Mouse (Mus musculus): ENCODE measurements around the gene Lims1.

Lims1 gene

DNA sequence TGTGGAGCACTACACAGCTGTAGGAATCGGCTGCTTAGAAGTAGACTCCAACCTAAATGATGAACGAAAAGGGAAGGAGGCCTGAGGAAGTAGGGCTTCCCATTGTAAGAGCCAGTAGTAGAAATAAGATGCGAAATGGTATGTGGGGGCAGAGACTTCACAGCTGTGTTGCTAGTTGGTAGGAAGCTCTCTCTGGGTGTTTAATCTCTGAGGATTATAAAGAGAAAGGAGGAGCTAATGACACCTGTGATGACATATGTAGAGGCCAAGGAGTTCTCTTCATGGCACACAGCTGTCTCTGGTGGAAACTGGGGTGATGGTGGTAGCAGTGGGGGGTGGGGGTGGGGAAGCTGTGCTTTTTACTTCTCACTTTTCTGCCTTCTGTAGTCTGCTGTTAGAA is 27.3 kb downstream of the Lims1 start:
- DNase-seq (ENCODE audit: low spot score) = no peak

DNA sequence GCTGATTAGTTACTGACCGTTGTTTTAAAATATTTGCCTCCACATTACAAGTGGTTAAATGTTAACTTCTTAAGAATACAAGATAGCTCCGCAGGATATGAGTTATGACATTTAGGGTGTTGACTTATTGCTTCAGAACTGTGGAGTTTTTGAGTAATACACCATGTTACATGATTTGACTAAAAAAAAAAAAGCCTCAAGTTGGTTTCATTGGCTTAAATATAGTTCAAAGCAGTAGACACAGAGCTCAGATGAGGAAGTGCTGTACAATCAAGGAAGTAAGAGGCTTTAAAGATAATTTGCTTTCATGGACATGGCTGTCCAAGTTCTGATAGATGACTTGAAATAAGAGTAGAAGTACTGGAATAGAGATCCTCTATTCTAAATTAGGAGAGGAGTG is 28.4 kb downstream of the Lims1 start:
- no peak for DNase-seq (ENCODE audit: low spot score)

DNA sequence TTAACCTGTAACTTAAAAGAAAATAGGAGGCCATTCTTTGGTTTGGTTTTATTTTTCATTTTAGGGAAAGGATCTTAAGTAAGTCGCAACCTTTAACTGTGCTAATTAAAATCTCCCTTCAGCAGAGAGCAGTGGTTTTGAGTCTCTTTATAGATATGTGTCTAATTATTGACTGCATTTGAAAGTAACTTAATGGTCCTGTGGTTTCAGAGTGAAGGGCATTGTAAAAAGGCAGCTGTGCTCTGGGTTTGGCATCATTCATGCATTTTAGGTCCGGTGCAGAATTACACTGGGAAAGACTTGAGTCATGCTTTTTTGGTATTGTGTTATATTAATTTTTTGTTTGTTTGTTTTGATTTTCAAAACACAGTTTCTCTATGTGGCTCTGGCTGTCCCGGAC is 29.1 kb downstream of the Lims1 start:
- no peak for DNase-seq (ENCODE audit: low spot score)

DNA sequence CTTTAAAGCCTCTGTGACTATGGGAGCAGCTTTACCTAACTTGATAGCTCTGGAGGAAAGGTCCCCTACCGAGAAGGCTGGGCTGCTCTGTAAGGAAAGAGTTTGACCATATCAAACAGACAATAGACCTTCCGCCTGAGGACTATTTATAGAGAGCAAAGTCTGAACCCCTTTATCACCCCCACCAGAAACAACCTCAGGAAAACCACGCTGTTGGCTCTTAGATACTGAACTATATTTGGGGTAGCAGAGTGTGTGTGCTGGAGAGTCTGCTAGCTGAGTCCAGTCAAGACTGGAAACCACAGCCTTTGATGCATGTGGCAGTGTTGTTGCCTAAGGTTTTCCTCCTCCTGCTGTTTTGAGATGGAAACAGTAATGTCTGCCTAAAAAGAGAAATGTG is 31.3 kb downstream of the Lims1 start:
- DNase-seq (ENCODE audit: low spot score) = no peak

DNA sequence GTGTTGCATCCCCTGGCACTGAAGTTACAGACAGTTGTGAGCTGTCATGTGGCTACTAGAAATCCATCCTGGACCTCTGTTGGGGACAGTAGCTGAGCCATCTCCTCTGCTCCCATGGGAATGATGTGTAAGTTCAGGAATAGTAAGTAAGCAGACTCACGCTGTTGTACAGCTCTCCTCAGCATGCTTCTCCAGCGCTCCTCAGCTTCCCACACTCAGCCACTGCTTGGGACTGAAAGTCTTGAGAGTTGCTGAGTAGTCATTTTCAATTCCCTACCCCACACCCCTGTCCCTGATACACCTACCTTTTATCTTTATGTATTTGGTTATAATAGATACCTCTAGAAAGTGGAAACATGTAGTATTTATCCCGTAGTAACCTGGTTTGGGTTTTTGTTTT is 33.2 kb downstream of the Lims1 start:
- DNase-seq (ENCODE audit: low spot score) = no peak

DNA sequence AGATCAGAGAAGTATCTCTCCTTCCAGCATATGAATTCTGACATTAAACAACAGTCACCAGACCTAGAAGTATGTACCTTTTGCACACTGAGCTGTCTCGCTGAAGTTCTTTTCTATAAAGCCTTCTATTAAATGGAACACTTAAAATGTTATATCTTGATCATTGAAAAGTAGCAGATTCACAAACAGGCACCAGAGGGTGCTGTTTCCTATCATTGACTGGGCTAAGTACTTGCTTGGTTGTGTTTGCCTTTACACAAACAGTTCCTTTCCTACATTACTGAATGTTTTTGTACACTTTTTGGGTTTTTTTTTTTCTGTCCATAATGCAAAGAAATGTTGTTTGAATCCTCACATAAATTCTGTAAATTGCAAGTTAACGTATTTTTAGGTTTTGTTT is 35.9 kb downstream of the Lims1 start:
- peak; percentile 48 for DNase-seq (ENCODE audit: low spot score)

DNA sequence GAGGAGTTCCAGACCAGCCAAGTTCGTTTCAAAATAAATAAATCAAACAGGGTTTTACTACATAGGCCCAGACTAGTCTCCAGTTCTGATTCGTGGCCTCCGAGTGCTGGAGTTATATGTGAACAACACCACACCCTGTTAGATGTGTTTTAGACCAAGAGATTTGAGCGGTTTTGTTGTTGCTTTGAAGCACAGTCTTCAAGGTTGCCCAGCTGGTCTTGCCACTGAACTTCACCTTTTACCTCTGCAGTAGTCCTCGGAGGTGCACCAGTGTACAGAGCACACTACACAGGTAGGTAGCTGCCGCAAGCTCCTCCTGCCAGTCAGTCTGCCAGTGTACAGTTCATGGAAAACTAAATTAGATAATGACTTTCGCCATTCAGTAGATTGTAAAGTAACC is 36.7 kb downstream of the Lims1 start:
- no peak for DNase-seq (ENCODE audit: low spot score)

DNA sequence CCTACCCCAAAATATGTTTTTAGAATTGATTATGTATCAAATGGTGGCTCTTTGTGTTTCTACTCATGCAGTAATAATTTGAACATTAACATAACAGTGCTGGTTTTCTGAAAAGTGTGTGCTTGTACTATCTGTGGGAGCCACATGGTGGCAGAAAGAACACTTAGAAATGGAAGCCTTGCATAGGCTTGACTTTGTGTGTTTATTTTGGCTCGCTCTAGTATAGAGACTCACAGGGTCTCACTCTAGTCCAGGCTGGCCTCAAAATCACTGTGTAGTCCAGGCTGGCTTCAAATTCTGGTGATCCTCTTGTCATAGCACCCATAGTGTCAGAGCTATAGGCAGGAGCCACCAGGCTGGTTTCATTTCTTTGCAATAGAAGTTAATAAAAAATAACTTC is 39.5 kb downstream of the Lims1 start:
- DNase-seq (ENCODE audit: low spot score) = no peak

DNA sequence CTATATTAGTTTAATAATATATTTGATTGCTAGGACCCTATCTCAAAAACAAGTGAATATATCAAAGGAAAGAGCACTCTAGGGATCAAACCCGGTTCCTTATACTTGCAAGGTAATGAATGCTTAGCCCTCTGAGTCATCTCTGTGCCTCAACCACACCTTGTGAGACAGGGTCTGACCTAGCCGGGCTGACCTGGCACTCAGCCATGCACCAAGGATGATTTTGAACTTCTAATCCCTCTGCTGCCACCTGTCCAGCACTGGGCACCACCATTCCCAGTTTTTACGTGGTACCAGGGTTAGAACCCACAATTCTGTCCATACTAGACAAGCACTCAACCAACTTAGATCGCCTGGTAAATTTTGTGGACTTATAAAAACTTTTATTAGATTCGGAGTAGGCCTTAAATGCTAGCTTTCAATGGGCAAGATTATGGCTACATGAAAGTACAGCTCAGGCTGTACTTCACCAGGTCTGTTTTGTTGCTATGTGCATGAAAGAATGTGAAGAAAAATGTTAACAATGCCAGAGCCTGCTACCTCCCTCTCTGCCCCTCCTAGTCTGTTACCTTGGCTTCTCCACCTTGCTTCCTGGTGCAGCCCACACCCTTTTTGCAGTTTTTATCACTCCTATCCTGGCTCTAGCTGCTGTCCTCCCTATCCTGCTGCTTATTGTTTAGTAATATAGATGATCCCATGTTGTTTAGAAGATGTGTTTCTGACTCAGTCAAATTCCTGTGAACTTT is 41.7 kb downstream of the Lims1 start:
- no peak for DNase-seq (ENCODE audit: low spot score)

DNA sequence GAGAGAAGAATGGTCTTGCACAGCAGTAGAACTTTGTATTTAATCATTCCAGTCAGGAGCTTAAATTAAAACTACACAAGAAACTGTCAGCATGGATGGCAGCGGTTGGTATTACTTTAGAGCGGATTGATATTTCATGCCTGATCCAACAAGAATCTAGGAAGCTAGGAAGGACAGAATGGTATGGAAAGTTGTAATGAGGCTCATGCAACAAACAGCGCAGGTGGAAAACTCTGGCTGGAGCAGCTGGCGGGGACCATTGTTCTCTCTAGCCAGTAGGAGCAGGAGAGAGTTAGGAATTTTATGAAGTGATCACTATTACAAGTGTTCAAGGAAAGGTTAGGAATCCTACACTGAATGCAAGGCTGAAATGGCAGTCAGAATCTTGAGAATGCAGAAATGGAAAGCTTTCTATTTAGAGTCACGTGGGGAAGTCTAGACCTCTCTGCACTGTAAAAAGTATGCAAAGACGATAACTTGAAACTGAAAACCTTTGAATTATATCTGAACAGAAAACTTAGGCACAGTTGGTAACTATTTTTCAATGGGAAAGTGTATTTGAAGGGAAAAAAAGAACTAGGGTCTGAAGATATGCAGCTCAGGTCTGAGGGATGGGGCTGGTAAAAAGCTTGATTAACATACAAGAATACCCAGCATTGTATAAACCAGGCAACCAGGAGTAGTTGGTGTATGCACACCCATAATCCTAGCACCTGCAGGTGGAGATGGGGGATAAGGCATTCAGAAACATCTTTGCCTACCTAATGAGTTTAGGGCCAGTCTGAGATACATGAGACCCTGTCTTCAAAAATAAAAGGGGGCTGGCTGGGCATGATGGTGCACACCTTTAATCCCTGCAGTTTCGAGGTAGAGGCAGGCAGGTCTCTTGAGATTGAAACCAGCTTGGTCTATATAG is 45.8 kb downstream of the Lims1 start:
- no peak for DNase-seq (ENCODE audit: low spot score)

DNA sequence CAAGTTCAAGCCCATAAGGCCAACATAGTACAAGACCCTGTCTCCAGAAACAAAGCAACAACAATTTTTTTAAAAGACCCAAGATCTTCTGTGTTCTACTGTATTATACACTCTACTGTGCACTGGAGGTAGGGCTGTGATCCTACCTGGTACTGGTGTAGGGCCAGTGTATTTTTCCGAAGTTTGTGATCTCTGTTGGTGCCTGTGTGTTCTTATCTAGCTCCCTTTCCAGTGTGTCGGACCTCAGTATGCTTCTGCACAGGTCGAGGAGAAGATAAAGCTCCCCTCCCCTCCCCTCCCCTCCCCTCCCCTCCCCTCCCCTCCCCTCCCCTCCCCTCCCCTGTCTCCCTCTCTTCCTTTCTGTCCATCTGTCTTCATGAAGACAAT is 46.4 kb downstream of the Lims1 start:
- no peak for DNase-seq (ENCODE audit: low spot score)

DNA sequence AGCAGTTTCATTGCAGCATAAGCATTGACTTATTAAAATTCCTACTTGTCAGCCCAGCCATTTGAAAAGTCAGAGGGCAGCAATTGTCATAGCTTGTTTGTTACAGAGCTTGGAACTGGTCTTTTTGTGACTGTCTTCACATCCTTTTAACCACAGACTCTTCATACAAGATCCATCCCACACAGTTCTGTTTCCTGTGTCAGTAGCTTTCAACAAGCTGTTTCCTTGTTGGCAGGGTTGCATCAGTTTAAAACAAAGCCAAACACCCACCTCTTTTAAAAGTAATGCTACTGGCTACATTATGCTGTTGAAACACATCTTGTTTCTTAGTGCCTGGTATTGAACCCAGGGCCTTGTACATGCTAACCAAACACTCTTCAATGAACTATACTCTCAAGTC is 46.9 kb downstream of the Lims1 start:
- DNase-seq (ENCODE audit: low spot score) = no peak

DNA sequence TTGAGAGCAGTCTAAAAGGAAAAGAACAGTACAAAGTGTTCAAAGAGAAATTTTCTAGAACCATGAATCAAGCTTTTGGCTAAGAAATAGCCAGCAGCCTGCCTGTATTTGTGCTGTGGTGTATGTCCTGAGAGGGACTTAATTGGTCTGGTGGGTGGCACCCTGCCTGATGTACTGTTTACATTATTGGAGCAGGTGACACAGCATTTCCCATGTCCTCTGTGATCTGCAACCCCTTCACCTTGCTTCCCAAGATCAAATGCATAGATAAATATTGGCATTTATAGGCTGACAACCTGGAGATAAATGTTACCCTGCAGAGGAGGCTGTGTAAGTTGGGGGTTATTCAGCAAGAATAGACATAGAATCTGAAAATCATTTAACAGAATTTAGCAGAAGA is 47.3 kb downstream of the Lims1 start:
- no peak for DNase-seq (ENCODE audit: low spot score)

DNA sequence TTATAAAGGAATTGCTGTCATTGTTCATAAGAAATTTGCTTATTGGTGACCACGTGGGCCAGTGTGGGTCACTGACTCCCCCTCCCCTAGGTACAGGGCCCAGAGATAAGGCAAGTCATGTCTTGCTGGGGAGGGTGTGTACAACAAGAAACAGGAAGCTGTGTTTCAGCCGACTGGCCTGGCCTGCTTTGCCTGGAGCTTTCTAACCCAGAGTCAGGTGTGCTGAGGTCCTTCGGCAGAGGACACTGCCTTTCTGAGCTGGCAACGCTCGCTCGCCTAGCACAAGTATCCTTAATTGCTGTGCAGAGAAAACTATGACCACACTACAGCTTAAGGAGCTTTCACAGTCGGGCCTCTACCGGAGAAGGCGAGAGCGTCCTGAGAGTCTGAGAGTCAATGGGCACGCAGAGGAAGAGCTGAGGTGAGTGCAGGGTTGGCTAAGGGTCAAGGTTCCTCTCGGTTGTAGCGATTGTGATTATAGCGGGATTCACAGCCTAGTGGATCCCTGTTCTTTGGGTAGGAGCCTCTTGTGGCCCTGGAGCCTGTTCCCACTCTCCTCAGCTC is 48.1 kb downstream of the Lims1 start:
- peak; percentile 37 for DNase-seq (ENCODE audit: low spot score)

DNA sequence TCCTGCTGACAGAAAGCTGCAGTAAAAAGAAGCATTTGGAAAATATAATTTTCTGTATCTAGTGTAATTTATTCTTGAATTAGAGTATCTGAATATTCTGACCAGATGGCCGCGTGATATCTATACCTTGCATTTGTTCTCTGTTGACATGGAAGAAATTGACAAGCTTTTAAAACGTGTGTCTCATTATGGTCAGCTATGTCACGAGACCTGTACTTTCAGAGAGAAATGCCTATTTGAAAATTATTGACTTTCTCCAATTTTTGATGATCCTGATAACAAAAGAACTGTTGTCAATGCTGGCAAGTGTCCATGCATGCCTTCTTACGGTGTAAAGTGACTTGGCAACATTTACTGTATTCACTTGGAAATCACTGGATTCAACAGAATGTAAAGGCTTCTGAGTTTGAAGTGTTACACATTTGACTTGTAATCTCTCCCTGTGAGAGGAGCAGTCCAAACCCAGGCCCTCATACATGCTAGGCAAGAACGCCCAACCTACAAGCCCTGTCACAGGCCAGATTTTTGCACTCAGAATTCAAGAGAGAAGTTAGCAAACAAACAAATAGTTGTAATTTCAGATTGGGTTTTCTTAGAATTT is 49.3 kb downstream of the Lims1 start:
- DNase-seq (ENCODE audit: low spot score) = no peak

DNA sequence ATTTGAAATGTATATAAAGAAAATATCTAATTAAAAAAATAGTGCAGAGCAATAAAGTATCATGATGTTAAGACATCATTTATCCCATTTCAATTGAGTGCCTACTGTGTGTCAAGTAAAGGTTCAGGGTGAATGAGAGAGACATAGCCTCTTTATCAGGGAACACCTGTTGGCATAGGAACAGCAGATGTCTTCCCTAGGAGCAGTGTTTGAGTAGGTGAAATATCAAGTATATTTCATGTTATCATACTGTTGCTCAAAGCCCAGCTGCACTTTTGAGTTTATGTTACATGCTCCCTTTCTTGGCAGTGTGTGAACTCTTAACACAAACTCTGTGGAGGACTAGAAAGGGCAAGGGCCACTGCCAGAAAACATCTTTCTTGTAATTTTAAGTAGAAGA is 50.6 kb downstream of the Lims1 start:
- DNase-seq (ENCODE audit: low spot score) = no peak

DNA sequence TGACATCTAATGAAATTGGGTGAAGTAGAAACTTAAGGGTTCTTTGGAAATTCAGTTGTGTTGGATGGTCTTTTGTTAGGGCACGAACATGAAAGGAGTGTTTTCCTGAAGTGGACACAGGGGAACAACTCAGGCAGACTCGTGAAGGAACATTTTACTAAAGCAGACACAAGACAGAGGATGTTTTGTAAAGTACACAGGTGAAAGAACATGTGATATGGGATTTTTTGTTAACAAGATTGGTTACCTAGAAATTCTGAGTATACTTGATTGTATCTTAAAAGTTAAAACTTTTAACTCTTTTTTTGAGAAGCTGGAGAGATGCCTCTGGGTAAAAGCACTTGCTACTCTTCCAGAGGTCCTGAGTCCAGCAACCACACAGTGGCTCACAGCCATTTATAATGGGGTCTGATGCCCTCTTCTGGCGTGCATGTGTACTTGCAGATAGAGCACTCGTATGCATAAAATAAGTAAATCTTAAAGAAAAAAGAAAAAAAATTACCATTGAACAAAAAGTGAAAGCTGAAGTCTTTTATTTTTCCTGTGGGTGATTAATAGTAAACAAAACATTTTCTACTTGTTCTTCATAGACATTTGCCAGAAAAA is 54.4 kb downstream of the Lims1 start:
- DNase-seq (ENCODE audit: low spot score) = peak; percentile 72

DNA sequence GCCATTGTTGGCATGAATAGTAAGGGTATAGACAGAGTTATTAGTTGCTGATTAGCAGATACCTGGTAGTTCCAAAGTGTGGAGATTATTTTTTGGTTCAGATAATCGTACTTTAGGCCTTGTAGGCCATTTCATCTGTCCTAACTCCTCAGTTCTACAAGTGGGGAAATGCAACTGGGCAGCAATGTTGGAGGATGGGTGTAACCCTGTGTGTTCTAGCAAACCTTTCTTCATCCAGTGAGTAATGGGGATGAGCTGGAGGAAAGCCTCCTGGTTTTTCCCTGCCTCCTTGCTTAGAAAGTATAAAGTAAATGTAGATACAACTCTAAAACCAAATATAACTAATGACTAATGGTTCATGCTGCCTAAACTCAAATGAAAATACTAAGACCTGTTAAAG is 55.1 kb downstream of the Lims1 start:
- DNase-seq (ENCODE audit: low spot score) = no peak

DNA sequence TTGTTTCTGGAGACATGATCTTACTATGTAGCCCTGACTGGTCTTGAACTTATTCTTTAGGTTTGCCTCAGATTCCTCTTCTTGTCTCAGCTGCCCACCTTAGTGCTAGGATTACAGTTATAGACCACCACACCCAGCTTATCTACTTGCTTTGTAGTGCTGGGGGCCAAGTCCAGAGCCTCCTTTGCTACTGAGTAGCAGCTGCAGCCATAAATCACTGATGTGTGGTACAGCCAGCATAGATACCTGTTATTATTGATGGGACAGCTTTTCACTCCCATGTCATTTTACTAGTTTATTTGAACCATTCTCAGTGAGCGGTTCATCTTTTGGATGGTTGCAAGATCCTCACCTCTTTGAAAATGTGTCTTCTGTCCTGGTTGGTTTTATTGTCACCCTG is 56.4 kb downstream of the Lims1 start:
- no peak for DNase-seq (ENCODE audit: low spot score)

DNA sequence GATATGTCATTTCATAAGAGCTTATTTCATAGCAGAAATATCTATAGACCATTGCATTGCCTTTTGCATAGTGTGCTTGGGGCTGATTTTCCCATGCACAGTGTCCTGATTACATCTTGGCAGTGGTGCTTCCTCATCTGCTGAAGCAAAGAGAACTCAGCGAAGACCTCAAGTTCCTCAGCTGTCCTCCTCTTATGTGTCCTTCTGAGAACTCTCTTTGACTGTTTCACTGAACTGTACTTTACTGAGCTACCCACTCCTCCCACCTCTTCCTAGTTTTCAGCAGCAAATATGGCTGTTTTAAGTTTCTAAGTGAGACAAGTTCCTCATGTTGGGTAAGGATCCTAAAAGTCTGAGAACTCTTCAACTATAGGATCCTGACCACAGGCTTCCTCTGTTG is 58.6 kb downstream of the Lims1 start:
- no peak for DNase-seq (ENCODE audit: low spot score)

DNA sequence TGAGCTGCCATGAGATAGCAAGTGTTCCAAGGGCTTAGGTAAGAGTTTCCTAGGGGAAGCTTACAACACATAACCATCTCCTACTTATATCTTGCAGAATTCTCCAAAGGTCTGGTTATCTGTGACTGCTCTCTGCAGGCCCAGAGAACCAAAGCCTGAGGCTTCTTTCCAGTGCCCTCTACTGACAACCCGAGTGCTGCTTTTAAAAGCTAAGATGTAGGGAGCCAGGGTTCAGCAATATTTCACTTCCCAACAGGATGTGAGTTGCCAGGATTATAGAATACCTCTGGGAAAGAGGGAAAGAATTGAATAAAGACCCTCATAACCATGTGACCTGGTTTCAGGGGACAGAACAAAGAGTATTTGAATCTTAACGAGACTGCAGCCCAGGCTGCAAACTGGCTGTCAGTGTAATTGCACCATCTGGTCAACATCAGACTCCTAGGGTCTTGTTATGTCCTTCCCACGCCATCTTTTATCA is 59.4 kb downstream of the Lims1 start:
- peak; percentile 68 for DNase-seq (ENCODE audit: low spot score)

DNA sequence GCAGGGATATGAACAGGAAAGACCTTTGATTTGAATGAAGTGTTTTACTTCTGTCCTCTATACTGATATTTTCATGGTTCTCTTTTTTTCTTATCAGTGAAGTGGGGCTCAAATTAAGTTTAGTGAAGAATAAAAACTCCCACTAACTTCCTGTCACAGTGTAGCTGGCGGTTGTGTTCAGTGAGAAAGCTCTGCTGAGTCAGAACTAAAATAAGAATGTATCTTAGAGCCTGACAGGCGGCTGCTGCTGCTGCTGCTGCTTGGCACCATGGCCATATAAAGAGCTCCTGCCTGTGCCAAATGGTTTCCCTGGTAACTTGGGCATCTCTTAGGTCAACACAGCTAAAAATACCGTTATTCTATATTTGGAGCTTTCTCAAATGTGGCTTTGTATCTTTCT is 60.0 kb downstream of the Lims1 start:
- DNase-seq (ENCODE audit: low spot score) = no peak
